Mouse (Mus musculus) liver, embryonic 12.5 days (tissue): Measurements from ENCODE around the gene Morc1. TPM values are rescaled to one million over a fixed set of nuclear protein-coding genes. Genes with fewer than 3 reads are reported as not detected.

Experiments used
- ATAC-seq: fragments of 200-750 bp; cut with Nextera tagmentation; 2 replicates; pipeline ENCODE4 v1.8.0; 2017; ENCODE audit warnings: moderate number of reproducible peaks, mild to moderate bottlenecking, moderate library complexity
- H3K27ac ChIP-seq: fragments of 300-500 bp; sonication (generic); 2 replicates; pipeline ENCODE4 v1.5.1; 2016; ENCODE audit warnings: mild to moderate bottlenecking
- H3K27me3 ChIP-seq: fragments of 300-500 bp; sonication (generic); replicated peaks from 2 replicates; pipeline ENCODE4 v1.6.1; 2016; ENCODE audit warnings: mild to moderate bottlenecking, moderate library complexity
- H3K36me3 ChIP-seq: fragments of 300-500 bp; sonication (generic); 2 replicates; pipeline ENCODE4 v1.6.1; 2016; ENCODE audit warnings: mild to moderate bottlenecking, moderate library complexity
- H3K4me1 ChIP-seq: fragments of 300-500 bp; sonication (generic); 2 replicates; pipeline ENCODE4 v1.6.1; 2016
- H3K4me2 ChIP-seq: fragments of 300-500 bp; sonication (generic); 2 replicates; pipeline ENCODE4 v1.6.1; 2016; ENCODE audit warnings: mild to moderate bottlenecking, moderate library complexity
- H3K4me3 ChIP-seq: fragments of 300-500 bp; sonication (generic); 2 replicates; pipeline ENCODE4 v1.5.1; 2016; ENCODE audit warnings: mild to moderate bottlenecking, moderate library complexity
- H3K9ac ChIP-seq: fragments of 300-500 bp; sonication (generic); 2 replicates; pipeline ENCODE4 v1.6.1; 2016; ENCODE audit warnings: mild to moderate bottlenecking, moderate library complexity
- H3K9me3 ChIP-seq: fragments of 300-500 bp; sonication (generic); replicated peaks from 2 replicates; pipeline ENCODE4 v1.6.1; 2016; ENCODE audit warnings: mild to moderate bottlenecking, moderate library complexity
- WGBS: fragments of 180-500 bp; shearing (Covaris S2); methylation state at CpG from one replicate; pipeline ENCODE4 v1.1.7; 2016; ENCODE audit not compliant: insufficient replicate concordance; 5-methylcytosine and 5-hydroxymethylcytosine counted together
- polyA plus RNA-seq: library from polyadenylated mRNA; unstranded; fragments of >200 nt; fragmentation: Nextera tagmentation; extraction: Ambion mirVana; gene quantifications from 2 replicates; pipeline ENCODE4 v1.2.1, GENCODE M21; 2016

Morc1 gene
- polyA plus RNA-seq, 1 experiment from 2014 or later: not detected

GRCm38 (mm10) chr16:48419035-48419434, 12.0 kb upstream of the Morc1 start:
- no peaks in the 10 kb centered on the region for H3K9me3 ChIP-seq
- no peak for ATAC-seq
- H3K27me3 ChIP-seq: no peaks in the 10 kb centered on the region
- no peaks in the 10 kb centered on the region for H3K36me3 ChIP-seq
- H3K27ac ChIP-seq: no peak overlapping the region
- no peak overlapping the region for H3K4me2 ChIP-seq
- 41% methylated on average over 2 of the region's 2 CpGs for WGBS
- H3K4me1 ChIP-seq: no peaks in the 10 kb centered on the region
- no peak overlapping the region for H3K4me3 ChIP-seq
- H3K9ac ChIP-seq: no peak overlapping the region

GRCm38 (mm10) chr16:48422501-48422900, 8.5 kb upstream of the Morc1 start:
- no peaks in the 10 kb centered on the region for H3K9me3 ChIP-seq
- ATAC-seq: no peak
- no peak overlapping the region for H3K4me2 ChIP-seq
- no peak overlapping the region for H3K4me3 ChIP-seq
- no peaks in the 10 kb centered on the region for H3K4me1 ChIP-seq
- 27% methylated on average over 2 of the region's 2 CpGs for WGBS
- H3K27me3 ChIP-seq: no peaks in the 10 kb centered on the region
- H3K36me3 ChIP-seq: no peaks in the 10 kb centered on the region
- H3K27ac ChIP-seq: no peak overlapping the region
- no peak overlapping the region for H3K9ac ChIP-seq

- Histone ChIP-seq H3K4me2 (no peak overlapping the region), H3K9me3 (no peaks in the 10 kb centered on the region), H3K36me3 (no peaks in the 10 kb centered on the region), H3K4me3 (no peak overlapping the region), H3K9ac (no peak overlapping the region), H3K27me3 (no peaks in the 10 kb centered on the region), H3K4me1 (no peaks in the 10 kb centered on the region), H3K27ac (no peak overlapping the region)
- no peak for ATAC-seq
- WGBS: 74% methylated on average over 4 of the region's 4 CpGs
Measured at GRCm38 (mm10) chr16:48424069-48424468, 7.0 kb upstream of the Morc1 start.

GRCm38 (mm10) chr16:48429427-48429826, 1.6 kb upstream of the Morc1 start:
- WGBS: 71% methylated on average over 1 of the region's 1 CpGs
- Histone ChIP-seq H3K4me3 (no peak overlapping the region), H3K9ac (no peak overlapping the region), H3K9me3 (no peaks in the 10 kb centered on the region), H3K27ac (no peak overlapping the region), H3K4me1 (no peaks in the 10 kb centered on the region), H3K36me3 (no peaks in the 10 kb centered on the region), H3K4me2 (no peak overlapping the region), H3K27me3 (no peaks in the 10 kb centered on the region)
- no peak for ATAC-seq

- ATAC-seq: no peak
- no peaks in the 10 kb centered on the region for H3K27me3 ChIP-seq
- no peak overlapping the region for H3K27ac ChIP-seq
- 7% methylated on average over 1 of the region's 1 CpGs for whole genome bisulfite sequencing
- no peak overlapping the region for H3K9ac ChIP-seq
- H3K4me2 ChIP-seq: no peak overlapping the region
- H3K4me1 ChIP-seq: no peaks in the 10 kb centered on the region
- H3K4me3 ChIP-seq: no peak overlapping the region
- H3K36me3 ChIP-seq: no peaks in the 10 kb centered on the region
- H3K9me3 ChIP-seq: no peaks in the 10 kb centered on the region
Measured at GRCm38 (mm10) chr16:48435454-48435853, 4.4 kb downstream of the Morc1 start.

- no peaks in the 10 kb centered on the region for H3K27me3 ChIP-seq
- H3K4me2 ChIP-seq: no peak overlapping the region
- H3K27ac ChIP-seq: no peak overlapping the region
- H3K36me3 ChIP-seq: no peaks in the 10 kb centered on the region
- H3K4me3 ChIP-seq: no peak overlapping the region
- ATAC-seq: no peak
- no peaks in the 10 kb centered on the region for H3K4me1 ChIP-seq
- H3K9ac ChIP-seq: no peak overlapping the region
- H3K9me3 ChIP-seq: no peaks in the 10 kb centered on the region
Measured at GRCm38 (mm10) chr16:48437476-48437875, 6.4 kb downstream of the Morc1 start.

GRCm38 (mm10) chr16:48444589-48444988, 13.6 kb downstream of the Morc1 start:
- Histone ChIP-seq H3K36me3 (no peaks in the 10 kb centered on the region), H3K4me1 (no peaks in the 10 kb centered on the region), H3K9me3 (no peaks in the 10 kb centered on the region), H3K27ac (no peak overlapping the region), H3K9ac (no peak overlapping the region), H3K4me3 (no peak overlapping the region), H3K4me2 (no peak overlapping the region), H3K27me3 (no peaks in the 10 kb centered on the region)
- no peak for ATAC-seq
- 66% methylated on average over 5 of the region's 5 CpGs for WGBS

- no peaks in the 10 kb centered on the region for H3K27me3 ChIP-seq
- no peak overlapping the region for H3K27ac ChIP-seq
- 55% methylated on average over 8 of the region's 8 CpGs for WGBS
- no peaks in the 10 kb centered on the region for H3K36me3 ChIP-seq
- no peak for ATAC-seq
- no peaks in the 10 kb centered on the region for H3K4me1 ChIP-seq
- no peak overlapping the region for H3K4me3 ChIP-seq
- no peaks in the 10 kb centered on the region for H3K9me3 ChIP-seq
- no peak overlapping the region for H3K9ac ChIP-seq
- H3K4me2 ChIP-seq: no peak overlapping the region
Measured at GRCm38 (mm10) chr16:48446161-48446925, 15.3 kb downstream of the Morc1 start.

- Histone ChIP-seq H3K4me2 (no peak overlapping the region), H3K27ac (no peak overlapping the region)
- WGBS: 58% methylated on average over 3 of the region's 3 CpGs
Measured at GRCm38 (mm10) chr16:48453264-48453663, 22.2 kb downstream of the Morc1 start.

GRCm38 (mm10) chr16:48473396-48473795, 42.4 kb downstream of the Morc1 start:
- no peaks in the 10 kb centered on the region for H3K36me3 ChIP-seq
- no peak for ATAC-seq
- H3K4me2 ChIP-seq: no peak overlapping the region
- no peaks in the 10 kb centered on the region for H3K27me3 ChIP-seq
- no peak overlapping the region for H3K4me3 ChIP-seq
- H3K9me3 ChIP-seq: 0 out of 2 replicates have a peak, but pooled peaks cover 4% of the 10 kb centered on the region
- 69% methylated on average over 10 of the region's 10 CpGs for WGBS
- no peak overlapping the region for H3K9ac ChIP-seq
- H3K27ac ChIP-seq: no peak overlapping the region
- no peaks in the 10 kb centered on the region for H3K4me1 ChIP-seq

More at GRCm38 (mm10) chr16:48453264-48453663, 22.2 kb downstream of the Morc1 start:
- Histone ChIP-seq H3K9me3 (no peaks in the 10 kb centered on the region), H3K4me3 (no peak overlapping the region), H3K36me3 (no peaks in the 10 kb centered on the region), H3K9ac (no peak overlapping the region), H3K27me3 (no peaks in the 10 kb centered on the region), H3K4me1 (no peaks in the 10 kb centered on the region)
- ATAC-seq: no peak

GRCm38 (mm10) chr16:48474896-48475802, 44.1 kb downstream of the Morc1 start:
- Histone ChIP-seq H3K9ac (no peak overlapping the region), H3K4me1 (no peaks in the 10 kb centered on the region), H3K27me3 (no peaks in the 10 kb centered on the region), H3K27ac (no peak overlapping the region), H3K36me3 (no peaks in the 10 kb centered on the region), H3K9me3 (0 out of 2 replicates have a peak, but pooled peaks cover 4% of the 10 kb centered on the region), H3K4me2 (no peak overlapping the region), H3K4me3 (no peak overlapping the region)
- ATAC-seq: no peak
- 23% methylated on average over 4 of the region's 4 CpGs for WGBS

- H3K4me1 ChIP-seq: no peaks in the 10 kb centered on the region
- 0 out of 2 replicates have a peak, but pooled peaks cover 4% of the 10 kb centered on the region for H3K9me3 ChIP-seq
- no peak overlapping the region for H3K9ac ChIP-seq
- H3K36me3 ChIP-seq: no peaks in the 10 kb centered on the region
- H3K27me3 ChIP-seq: no peaks in the 10 kb centered on the region
- no peak overlapping the region for H3K27ac ChIP-seq
- WGBS: 66% methylated on average over 8 of the region's 8 CpGs
- no peak for ATAC-seq
- H3K4me3 ChIP-seq: no peak overlapping the region
- H3K4me2 ChIP-seq: no peak overlapping the region
Measured at GRCm38 (mm10) chr16:48479266-48479848, 48.3 kb downstream of the Morc1 start.
